Mouse (Mus musculus): ENCODE data around the gene Xpa. TPM values are rescaled to one million over a fixed set of nuclear protein-coding genes. Genes with fewer than 3 reads are reported as not detected.

Xpa gene
- polyA plus RNA-seq, 1 experiment, result 3.4 TPM

DNA sequence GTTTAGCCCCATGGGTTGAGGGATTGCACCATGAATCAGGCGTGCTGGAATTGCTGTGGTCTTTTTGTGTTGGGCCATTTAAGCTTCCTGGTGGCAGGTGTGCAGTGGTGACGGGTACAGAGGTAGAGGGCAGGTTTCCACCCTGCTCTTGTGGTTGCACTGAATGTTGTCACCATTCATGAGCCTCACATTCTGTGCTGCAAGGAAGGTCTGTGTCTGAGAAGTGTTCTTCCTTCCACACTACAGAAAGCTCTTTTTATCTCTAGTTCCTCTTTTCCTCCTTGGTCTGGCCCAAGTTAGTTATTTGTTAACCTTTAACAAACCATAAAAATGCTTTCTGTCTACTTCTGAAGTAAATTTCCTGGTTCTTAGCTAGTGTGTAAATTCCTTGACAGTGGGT lies 32.1 kb downstream of the Xpa start:
- Histone ChIP-seq H3K36me3 (ENCODE audit: control insufficient read depth) (peaks cover 96% of the 10 kb centered on the region), H3K9me3 (ENCODE audit: control insufficient read depth, low read length) (no peaks in the 10 kb centered on the region), H3K4me3 (replicated peaks) (no peak overlapping the region), H3K27me3 (ENCODE audit: control insufficient read depth) (no peaks in the 10 kb centered on the region), H3K4me1 (ENCODE audit: control insufficient read depth) (no peaks in the 10 kb centered on the region)
- TF ChIP-seq GATA1 (IDR thresholded peaks at IDR 0.05; ENCODE audit: low read length), result no peak
- TF ChIP-seq TAL1 (IDR thresholded peaks at IDR 0.05; ENCODE audit: low read length), result no peak

DNA sequence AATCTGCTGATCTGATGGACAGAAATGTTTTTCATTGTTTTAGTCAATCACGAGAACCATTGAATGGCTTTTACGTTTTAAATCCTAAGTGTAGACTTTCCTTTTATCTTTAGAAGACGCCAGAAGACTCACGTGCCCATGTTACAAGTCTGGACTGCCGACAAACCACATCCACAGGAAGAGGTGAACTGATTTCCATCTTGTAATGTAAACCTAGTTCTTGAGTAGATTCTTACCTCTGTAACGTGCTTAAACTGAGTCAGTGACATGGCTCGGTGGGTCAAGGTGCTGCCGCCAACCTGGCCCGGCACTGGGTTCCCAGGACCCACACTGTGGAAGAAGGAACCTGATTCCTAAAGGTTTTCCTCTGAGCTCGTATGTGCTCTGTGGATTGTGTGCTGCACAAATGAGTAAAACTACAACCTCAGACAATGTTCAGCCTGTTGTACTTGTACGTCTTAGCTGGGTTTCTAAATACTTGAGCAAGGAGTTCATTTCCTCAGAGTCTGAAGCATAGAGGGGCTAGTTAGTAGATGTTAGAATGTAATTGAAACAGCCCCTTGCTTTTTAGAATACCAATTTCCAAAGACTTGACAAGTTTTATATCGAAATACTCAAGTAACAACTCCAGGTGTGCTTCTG lies 44.1 kb downstream of the Xpa start:
- Histone ChIP-seq H3K9me3 (ENCODE audit: control insufficient read depth, low read length) (no peaks in the 10 kb centered on the region), H3K4me3 (replicated peaks) (no peak overlapping the region), H3K4me1 (ENCODE audit: control insufficient read depth) (peaks cover 7% of the 10 kb centered on the region), H3K36me3 (ENCODE audit: control insufficient read depth) (peaks cover 96% of the 10 kb centered on the region), H3K27me3 (ENCODE audit: control insufficient read depth) (no peaks in the 10 kb centered on the region)
- no peak for TF ChIP-seq TAL1 (IDR thresholded peaks at IDR 0.05; ENCODE audit: low read length)
- TF ChIP-seq GATA1 (IDR thresholded peaks at IDR 0.05; ENCODE audit: low read length), result no peak

DNA sequence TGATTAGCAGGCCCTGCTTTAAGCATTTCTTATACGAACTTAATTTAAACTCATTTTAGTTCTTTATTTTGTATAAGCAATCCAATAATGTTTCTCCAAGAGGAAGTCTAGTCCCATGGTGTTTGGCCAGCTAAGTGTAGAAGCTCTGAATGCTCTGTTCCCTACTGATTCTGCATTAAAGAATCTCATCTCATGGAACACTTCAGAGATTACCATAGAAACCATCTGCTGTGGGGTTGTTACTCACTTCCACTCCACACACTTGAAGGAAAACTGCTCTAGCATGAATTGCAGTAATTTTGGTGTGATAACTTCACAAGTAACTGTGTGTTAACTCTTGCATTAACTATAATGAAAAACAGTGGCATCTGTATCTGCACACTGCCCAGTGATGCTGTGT lies 49.2 kb downstream of the Xpa start:
- no peaks in the 10 kb centered on the region for H3K27me3 ChIP-seq (ENCODE audit: control insufficient read depth)
- peaks cover 22% of the 10 kb centered on the region for H3K4me1 ChIP-seq (ENCODE audit: control insufficient read depth)
- TF ChIP-seq GATA1 (IDR thresholded peaks at IDR 0.05; ENCODE audit: low read length) (no peak), TAL1 (IDR thresholded peaks at IDR 0.05; ENCODE audit: low read length) (no peak)
- H3K36me3 ChIP-seq (ENCODE audit: control insufficient read depth), result peaks cover 76% of the 10 kb centered on the region
- no peaks in the 10 kb centered on the region for H3K9me3 ChIP-seq (ENCODE audit: control insufficient read depth, low read length)
- no peak overlapping the region for H3K4me3 ChIP-seq (replicated peaks)

DNA sequence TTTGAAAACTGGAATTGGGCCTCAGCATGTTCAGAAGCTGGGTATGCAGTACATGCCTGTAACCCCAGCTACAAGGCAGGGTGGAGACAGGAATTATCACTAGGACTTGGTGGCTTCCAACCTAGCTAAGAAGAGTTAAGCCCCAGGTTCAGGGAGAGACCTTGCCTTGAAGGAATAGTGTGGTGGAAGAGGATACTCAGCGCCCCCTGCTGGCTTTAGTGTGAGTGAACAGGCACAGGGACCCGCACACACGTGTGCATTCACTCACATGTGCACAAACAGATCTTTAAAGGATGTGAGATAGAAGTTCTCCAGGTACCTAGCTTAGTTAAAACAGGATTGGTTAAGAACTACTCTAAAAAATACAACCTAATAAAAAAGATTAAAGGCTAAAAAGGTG lies 51.8 kb downstream of the Xpa start:
- Histone ChIP-seq H3K27me3 (ENCODE audit: control insufficient read depth) (no peaks in the 10 kb centered on the region), H3K4me3 (replicated peaks) (no peak overlapping the region), H3K4me1 (ENCODE audit: control insufficient read depth) (peaks cover 42% of the 10 kb centered on the region), H3K9me3 (ENCODE audit: control insufficient read depth, low read length) (no peaks in the 10 kb centered on the region), H3K36me3 (ENCODE audit: control insufficient read depth) (peaks cover 52% of the 10 kb centered on the region)
- TF ChIP-seq GATA1 (IDR thresholded peaks at IDR 0.05; ENCODE audit: low read length), result no peak
- no peak for TF ChIP-seq TAL1 (IDR thresholded peaks at IDR 0.05; ENCODE audit: low read length)

DNA sequence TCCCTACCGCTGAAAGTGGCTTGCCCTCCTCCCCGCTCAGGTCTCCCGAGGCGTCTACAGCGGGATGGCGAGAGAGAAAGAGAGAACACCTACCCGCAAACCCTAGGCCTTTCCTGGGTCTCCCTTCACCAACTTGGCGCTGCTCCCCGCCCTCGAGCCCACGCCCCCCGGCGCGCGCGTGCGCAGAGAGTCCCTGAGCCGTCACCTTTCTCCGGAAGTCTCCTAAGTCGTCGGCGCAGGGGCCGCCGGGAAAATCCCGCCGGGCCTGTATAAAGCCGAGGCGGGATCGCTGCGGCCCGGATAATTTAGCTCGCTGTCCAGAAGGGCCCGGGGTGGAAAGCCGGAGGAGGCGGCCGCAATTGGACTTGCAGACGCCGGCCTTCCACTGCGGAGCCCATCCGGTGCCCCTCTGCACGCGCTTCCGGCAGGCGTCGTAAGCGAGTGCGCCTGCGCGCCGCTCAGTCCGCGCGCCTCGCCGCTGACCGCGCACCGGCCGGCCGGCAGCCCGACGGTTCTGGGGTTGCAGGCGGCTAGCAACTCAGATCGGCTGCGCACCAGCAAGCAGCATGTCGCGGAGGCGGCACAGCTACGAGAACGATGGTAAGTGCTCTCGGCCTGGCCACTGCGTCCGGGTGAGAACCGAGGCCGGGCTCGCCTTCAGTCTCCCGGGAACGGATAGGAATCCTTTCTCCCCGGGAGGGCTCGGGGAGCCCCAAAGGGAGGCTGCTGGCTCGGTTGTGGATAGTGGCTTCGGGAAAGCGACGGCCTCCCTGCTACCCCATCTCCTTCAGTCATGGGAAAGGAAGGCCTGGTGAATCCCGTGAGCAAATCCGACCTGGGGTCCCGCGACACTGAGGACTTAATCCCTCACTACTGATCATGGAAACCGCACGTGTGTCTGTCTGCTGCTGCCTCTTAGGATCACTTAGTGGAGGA lies 57.6 kb downstream of the Xpa start, which contains the start of the genes Ncbp1 and Tstd2:
Ncbp1 (plus strand) TSS at position 327 of the 936 bp plus-strand sequence.
Tstd2 (minus strand) TSS at position 408 of the 936 bp plus-strand sequence.
- no peak for TF ChIP-seq GATA1 (IDR thresholded peaks at IDR 0.05; ENCODE audit: low read length)
- TF ChIP-seq TAL1 (IDR thresholded peaks at IDR 0.05; ENCODE audit: low read length), result no peak
- peak within 1 kb of the TSS; percentile 74 for H3K4me3 ChIP-seq (replicated peaks)
- peaks cover 55% of the 10 kb centered on the region for H3K4me1 ChIP-seq (ENCODE audit: control insufficient read depth)
- H3K9me3 ChIP-seq (ENCODE audit: control insufficient read depth, low read length), result no peaks in the 10 kb centered on the region
- H3K27me3 ChIP-seq (ENCODE audit: control insufficient read depth), result no peaks in the 10 kb centered on the region
- peaks cover 23% of the 10 kb centered on the region for H3K36me3 ChIP-seq (ENCODE audit: control insufficient read depth)

DNA sequence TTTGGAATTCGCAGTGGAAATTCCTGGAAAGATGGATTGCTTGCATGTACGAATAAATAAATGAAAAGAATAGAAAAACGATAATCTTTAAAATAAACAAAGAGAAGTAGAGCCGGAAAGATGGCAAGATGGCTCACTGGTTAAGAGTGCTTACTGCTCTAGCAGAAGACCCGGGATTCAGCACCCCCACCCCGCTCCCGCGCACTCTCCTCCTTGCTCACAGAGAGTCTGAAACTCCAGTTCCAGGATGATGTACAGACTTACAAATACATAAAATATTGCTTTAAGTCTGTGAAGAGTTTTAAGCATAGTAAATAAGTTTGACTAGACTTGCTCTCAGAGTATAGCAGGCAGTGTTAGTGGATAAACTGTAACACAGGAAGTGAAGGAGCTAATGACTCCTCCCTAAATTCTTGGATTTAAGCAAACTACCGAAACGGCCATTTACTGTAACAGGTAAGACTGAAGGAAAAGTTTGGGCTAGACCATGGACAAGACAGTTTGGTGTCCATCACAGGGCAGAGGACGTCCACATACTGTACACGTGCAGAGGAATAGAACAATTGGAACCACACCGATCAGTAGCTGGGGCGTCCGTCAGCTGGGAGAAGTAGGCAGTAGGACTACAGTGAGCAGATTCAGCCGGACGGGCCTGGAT lies 58.4 kb downstream of the Xpa start:
- peaks cover 51% of the 10 kb centered on the region for H3K4me1 ChIP-seq (ENCODE audit: control insufficient read depth)
- TF ChIP-seq GATA1 (IDR thresholded peaks at IDR 0.05; ENCODE audit: low read length) (no peak), TAL1 (IDR thresholded peaks at IDR 0.05; ENCODE audit: low read length) (no peak)
- no peaks in the 10 kb centered on the region for H3K9me3 ChIP-seq (ENCODE audit: control insufficient read depth, low read length)
- no peaks in the 10 kb centered on the region for H3K27me3 ChIP-seq (ENCODE audit: control insufficient read depth)
- H3K4me3 ChIP-seq (replicated peaks), result peak overlapping the region; percentile 74
- H3K36me3 ChIP-seq (ENCODE audit: control insufficient read depth), result peaks cover 26% of the 10 kb centered on the region

DNA sequence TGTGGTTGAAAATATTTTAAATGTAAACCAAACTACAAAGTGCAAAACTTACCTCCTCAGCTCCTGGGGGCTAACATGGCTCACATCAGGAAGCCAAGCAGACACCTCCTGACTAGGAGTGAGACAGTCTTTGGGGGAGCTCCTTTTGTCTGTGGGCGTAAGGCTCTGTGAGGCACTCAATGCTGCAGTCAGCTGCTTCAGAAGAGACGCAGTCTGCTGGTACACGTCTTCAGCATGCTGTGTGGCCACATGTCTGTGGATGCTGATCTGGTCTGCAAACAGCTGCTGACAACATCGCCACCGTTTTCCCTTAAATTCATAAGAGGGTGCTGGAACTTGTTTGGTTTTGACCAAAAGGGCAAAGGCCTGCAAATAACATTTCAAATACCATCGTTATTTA lies 64.3 kb downstream of the Xpa start:
- H3K36me3 ChIP-seq (ENCODE audit: control insufficient read depth), result peaks cover 71% of the 10 kb centered on the region
- TF ChIP-seq GATA1 (IDR thresholded peaks at IDR 0.05; ENCODE audit: low read length) (no peak), TAL1 (IDR thresholded peaks at IDR 0.05; ENCODE audit: low read length) (no peak)
- H3K27me3 ChIP-seq (ENCODE audit: control insufficient read depth), result no peaks in the 10 kb centered on the region
- no peak overlapping the region for H3K4me3 ChIP-seq (replicated peaks)
- peaks cover 2% of the 10 kb centered on the region for H3K4me1 ChIP-seq (ENCODE audit: control insufficient read depth)
- H3K9me3 ChIP-seq (ENCODE audit: control insufficient read depth, low read length), result no peaks in the 10 kb centered on the region

DNA sequence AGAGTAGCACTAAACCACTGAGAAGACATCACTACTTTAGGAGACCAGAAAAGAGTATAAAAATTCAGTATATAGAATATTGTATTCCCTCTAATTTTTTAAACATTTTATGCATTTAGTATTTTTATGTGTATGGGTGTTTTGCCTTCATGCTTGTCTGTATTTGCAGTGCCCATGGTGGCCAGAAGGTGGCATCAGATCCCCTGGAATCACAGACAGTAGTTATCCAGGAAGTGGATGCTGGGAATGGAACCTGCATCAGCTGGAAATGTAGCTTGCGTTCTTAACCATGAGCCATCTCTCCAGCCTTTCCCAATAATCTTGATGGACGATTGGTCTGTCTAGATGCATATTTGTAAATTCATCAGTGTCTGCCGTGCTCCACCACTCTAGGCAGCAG lies 65.9 kb downstream of the Xpa start:
- Histone ChIP-seq H3K4me1 (ENCODE audit: control insufficient read depth) (no peaks in the 10 kb centered on the region), H3K27me3 (ENCODE audit: control insufficient read depth) (no peaks in the 10 kb centered on the region), H3K9me3 (ENCODE audit: control insufficient read depth, low read length) (no peaks in the 10 kb centered on the region), H3K4me3 (replicated peaks) (no peak overlapping the region), H3K36me3 (ENCODE audit: control insufficient read depth) (peaks cover 81% of the 10 kb centered on the region)
- no peak for TF ChIP-seq GATA1 (IDR thresholded peaks at IDR 0.05; ENCODE audit: low read length)
- no peak for TF ChIP-seq TAL1 (IDR thresholded peaks at IDR 0.05; ENCODE audit: low read length)
